Mouse (Mus musculus) adrenal gland (tissue): ENCODE results near the gene Pcyox1.
"Not testable (repeated sequence)": the region's sequence is repeated elsewhere in the genome, so short reads cannot be mapped to it uniquely, and the experiment has no call there.

ENCODE experiments used
- intact Hi-C: fragments of 180-260 bp; cut with DNase I; formaldehyde crosslinking; loops from one replicate; pipeline ENCODE4 v1.15.1; 2025

The Pcyox1 gene

DNA sequence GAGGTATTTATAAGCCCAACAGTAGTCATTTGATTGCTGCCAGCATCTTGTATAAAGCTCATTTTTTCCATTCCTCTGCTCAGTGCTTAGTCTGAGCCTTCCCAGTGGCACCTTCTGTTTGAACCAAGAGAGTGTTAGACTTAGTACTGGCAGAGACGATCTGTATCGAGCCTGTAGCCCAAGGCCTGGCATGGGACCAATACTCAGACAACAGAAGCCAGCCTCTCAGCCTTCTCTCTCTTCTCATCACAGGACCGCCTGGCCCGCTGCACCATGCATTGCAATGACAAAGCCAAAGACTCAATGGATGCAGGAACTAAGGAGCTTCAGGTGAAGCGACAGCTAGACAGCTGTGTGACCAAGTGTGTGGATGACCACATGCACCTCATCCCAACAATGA lies 28.5 kb downstream of the Pcyox1 start:
- intact Hi-C loops: no loop called here

DNA sequence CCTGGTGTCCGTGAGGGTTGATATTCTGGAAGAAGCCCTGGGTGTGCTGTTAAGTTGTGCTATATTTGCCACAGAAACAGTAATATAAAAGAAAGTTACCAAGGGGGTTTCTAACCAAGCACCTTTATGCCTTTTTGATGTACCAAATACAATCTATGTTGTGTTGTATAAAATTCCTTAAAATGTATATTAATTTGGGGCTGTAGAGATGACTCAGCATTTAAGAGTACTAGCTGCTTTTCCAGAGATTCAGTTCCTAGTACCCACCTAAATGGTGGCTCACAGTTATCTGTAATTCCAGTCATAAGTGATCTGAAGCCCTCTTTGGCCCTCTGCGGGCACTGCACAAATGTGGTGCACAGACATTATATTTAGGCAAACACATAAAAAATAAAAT lies 30.1 kb downstream of the Pcyox1 start:
- intact Hi-C loops: no loop called here

DNA sequence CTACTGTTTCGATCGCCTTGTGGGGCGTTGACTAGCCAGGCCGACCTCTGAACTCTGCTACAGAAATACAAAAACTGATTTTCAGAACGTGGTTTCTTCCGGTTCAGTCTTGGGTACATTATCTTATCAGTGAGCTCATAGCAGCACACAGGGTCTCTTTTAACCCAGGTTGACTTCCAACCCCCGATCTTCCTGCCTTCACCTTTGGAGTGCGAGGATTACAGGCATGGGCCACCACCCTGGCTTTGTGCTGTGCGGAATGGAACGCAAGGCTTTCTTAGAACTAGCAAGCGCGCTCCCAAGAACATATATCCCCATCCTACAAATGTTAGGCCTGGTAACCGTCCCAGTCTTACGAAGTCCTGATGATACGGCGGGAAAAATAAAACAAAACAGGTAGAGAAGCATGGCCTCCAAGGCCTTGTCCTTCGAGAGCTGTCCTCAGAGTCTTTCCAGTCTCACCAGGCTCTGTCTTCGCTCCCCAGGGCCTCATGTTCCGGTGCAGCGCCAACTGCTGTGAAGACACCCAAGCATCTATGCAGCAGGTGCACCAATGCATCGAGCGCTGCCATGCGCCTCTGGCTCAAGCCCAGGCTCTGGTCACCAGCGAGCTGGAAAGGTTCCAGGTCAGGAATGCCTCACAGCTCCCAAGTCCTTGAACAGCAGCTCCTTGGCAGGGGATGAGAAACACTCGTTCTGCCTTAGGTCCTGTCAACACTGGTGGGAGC lies 30.7 kb downstream of the Pcyox1 start:
- intact Hi-C loops: no loop called here

DNA sequence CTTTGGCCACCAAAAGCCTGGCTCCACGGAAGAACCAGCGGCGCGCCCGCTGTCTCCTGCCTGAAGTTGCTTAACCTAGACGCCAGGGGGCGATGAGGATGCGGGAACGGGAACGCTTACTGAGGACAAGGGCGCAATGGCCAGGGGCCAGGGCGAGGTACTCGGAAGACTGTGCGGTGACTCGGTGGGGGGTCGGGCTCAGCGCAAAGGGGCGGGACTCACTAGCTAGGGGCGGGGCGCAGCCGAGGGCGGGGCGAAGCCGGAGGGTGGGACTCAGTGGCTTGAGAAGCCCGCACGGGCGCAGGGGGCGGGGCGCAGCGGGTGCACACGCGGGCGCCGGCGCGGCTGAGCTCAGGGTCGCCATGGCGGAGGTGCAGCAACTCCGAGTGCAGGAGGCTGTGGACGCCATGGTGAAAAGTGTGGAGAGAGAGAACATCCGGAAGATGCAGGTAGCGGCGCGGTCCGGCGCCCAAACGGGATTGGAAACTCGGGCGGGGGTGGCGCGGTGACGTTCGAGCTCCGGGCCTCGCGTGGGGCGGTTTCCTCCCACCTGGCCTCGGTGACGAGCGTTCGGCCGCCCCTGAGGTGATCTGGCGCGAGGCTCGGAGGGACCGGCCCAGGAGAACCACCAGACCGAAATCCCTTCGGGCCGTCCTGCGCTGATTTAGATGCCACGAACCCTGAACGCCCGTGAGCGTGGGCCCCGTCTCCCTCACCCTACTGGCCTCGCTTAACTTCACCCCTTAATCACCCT lies 31.4 kb downstream of the Pcyox1 start, which contains the start of gene Fam136a:
Gene Fam136a (plus strand): TSS at position 276 of the 754 bp plus-strand sequence.
- intact Hi-C loops: loop anchor here (2.0 kb wide), 1 partner anchor 31 kb away; the partner anchor contains the start of gene Pcyox1

DNA sequence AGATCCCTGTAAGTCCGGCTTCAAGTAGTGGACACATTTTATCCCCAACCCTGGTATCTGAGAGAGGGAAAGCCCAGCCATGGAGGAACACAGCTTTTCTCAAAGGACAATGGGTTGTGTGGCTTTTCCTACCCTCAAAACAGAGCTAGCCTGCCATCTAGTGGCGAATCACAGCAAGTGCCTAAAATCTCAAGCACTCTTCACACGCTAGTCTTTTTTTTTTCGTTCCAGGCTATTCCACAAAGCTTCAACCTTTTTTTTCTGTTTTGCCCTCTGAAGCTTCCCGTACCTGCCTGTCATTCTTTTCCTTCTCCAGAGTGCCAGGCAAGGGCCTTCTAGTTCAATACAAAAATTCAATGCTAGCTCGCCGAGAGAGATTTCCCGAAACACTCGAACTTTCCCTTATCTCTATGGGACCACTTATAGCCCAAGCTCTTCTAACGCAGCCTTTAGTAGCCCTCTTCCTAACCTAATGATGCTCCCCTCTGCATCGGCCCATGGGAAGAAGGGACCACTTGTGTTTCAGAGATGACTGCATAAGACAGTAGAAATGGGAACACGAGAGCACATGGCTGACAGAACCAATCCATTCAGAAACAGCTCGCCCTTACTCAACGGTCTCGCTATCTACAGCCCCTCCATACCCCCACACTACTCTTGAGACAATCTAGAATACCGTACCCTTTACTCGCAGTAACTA lies 32.4 kb downstream of the Pcyox1 start:
- intact Hi-C loops: loop anchor here (2.0 to 5.0 kb wide), 2 partner anchors 32 to 237 kb away; partner anchors contain the start of gene Pcyox1

DNA sequence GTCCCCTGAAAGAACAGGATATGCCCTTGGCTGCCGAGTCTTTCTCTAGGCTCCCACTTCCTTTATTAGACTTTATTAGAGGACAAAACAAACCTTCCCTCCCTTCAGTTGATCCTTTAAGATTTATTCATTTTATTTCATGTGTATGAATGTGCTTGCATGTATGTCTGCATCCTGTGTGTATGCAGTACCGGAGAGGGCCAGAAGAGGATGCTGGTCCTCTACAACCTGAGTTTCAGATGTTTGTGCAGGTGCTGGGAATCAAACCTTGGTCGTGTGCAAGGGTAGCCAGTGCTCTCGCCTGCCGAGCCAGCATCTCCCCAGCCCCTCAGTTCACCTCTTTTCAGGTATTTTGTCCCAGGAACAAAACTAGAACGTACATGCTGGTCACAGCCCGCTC lies 35.6 kb downstream of the Pcyox1 start:
- intact Hi-C loops: loop anchor here (5.0 kb wide), 1 partner anchor 234 kb away; no protein-coding TSS in a partner anchor

DNA sequence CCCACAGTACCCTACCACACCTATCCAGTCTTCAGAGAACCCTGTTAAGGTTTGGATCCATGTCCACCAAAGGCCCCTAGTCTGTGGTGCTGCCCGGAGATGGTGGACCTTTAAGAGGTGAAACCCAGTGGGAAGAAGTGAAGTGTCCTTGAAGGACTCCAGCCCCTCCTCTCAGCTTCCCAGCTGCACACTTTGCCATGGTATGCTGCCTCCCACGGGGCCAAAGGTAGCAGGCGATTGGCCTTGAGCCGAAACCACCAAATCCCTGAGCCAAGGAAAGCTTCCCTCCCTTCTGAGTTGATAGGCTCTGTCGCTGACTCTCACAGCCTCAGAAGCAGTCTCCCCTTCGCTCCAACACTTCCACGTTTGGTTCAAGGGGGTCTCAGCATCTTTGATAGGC lies 36.3 kb downstream of the Pcyox1 start:
- intact Hi-C loops: loop anchor here (5.0 kb wide), 1 partner anchor 233 kb away; no protein-coding TSS in a partner anchor

DNA sequence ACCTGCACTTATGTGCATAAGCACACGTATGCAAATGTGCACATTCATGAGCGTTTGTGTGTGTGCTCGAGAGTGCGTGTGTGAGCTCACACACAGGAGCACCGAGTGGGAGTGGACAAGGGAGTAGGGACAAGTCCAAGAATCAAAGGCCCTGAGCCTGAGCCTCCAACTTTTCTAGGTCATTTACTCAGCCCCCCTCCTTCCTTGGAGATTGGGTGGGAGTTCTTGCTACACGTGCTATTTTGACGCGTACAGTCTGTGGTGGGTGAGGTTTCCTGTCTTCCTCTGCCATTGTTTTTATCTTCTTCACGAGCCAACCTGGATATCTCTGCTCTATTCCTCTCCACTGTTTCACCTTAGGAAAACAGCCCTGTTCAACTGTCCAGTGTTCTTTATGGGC lies 40.0 kb downstream of the Pcyox1 start:
- intact Hi-C loops: loop anchor here (5.0 kb wide), 1 partner anchor 165 kb away; no protein-coding TSS in a partner anchor

DNA sequence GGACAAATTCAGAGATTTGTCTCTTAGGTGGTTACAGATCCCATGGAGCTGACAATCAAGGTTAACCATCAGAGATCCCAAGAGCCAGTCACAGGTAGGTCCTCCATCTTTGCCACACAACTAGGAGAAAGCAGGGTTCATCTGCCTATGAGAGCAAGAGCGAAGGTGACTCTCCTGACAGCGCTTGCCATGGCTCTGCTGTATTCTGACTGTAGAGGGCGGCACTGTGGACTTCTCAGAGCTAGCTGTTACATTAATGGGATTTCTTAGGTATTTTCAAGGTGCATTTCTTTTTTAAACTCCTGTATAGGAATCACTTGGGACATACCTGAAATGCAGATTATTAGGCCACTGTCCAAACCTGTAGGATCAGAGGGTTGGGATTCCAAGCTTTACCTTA lies 42.0 kb downstream of the Pcyox1 start:
- intact Hi-C loops: loop anchor here (5.0 kb wide), 1 partner anchor 163 kb away; no protein-coding TSS in a partner anchor

DNA sequence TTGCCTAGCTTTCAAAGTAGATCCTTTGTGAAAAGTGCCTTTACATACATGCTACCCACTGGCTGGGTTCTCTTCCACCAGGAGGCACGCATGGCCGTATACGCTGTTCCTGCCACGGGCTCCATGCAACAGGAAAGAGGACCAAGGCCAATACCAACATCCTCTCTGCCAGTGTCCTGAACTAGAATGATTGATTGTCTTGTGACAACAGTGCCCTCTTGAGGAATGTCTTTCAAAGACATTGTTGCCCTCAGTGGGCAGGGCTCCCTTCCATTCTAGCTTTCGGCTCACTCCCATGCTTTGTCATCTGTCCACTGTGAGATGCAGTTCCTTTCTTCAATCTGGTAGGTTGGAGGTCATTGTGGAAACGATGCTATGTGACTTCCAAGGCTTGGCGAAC lies 47.7 kb downstream of the Pcyox1 start:
- intact Hi-C loops: no loop called here

DNA sequence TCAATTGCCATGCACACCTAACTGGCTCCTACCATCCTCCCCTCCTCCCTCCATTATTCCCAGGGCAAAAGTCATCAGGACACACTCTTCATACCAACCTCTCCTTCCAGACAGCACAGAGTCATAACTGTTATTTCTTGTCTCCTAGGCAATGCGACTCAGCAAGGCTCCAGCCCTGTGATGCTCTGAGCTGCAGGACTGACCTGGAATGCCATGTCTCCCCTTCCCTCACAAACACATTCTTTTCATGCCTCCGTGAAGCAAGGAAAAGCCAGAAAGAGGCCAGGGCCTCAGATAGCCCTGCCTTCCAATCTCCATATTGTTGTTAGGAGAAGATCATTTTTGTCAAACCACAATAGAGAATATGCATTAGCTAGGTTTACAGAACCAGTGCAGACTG lies 50.9 kb downstream of the Pcyox1 start:
- intact Hi-C loops: no loop called here

DNA sequence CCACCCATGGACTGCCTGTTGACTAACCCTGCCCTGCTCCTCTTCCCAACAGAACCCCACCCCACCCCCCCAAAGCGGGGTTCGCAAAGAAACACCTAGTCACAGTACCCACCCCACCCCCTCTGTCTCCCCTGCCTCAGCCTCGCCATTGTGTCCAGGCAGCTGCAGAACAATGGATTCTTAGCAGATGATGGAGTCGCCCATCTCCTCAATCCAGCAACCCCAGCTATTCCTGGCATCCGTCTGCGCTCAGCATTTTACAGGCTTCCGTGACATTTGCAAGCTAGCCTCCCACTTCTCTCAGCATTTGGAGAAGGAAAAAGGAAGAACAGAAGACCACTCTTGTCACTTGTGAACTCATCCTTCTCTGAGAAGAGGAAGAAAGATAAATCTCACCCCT lies 53.3 kb downstream of the Pcyox1 start:
- intact Hi-C loops: no loop called here

DNA sequence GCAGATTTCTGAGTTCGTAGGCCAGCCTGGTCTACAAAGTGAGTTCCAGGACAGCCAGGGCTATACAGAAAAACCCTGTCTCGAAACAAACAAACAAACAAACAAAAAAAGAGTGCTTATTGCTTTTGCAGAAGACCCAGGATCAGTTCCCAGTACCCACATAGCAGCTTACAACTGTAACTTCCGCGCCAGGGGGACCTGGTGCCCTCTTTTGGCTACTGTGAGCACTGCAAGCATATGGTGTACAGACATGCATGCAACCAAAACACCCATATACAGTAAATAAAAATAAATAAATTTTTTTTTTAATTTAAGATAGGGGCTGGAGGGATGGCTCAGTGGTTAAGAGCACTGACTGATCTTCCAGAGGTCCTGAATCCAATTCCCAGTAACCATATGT lies 60.6 kb downstream of the Pcyox1 start:
- intact Hi-C loops: not testable (repeated sequence)
